11 mouse cellular contexts compared by ENCODE assay signal in genomic region chr10:116275280-116275679, GRCm38 (mm10). TPM values are rescaled to one million over a fixed set of nuclear protein-coding genes. Genes with fewer than 3 reads are reported as not detected.
DNase-seq lines count a peak whose midpoint lies in the region; ATAC-seq and TF ChIP-seq lines count a peak whose summit lies in the region.
"Had no signal": no experiment of that assay in that cellular context is flagged by ENCODE, and none has a peak within 500 bp of the region (broad histone marks: within the 10 kb centered on the region; RNA-seq: fewer than 3 reads in every experiment).

Ptprb (plus strand) TSS chr10:116275523.

- ATAC-seq in frontal cortex, adult (ENCODE audit: low TSS enrichment), result no peak

- no peak for TF ChIP-seq CTCF in heart, adult 2 months (IDR thresholded peaks at IDR 0.05)

- WGBS in heart, adult 2 months, result 26% methylated on average over 7 of the region's 7 CpGs

- peak; percentile 39; the same call in 1 of the 2 replicates for TF ChIP-seq POLR2A in heart, adult 2 months (IDR thresholded peaks at IDR 0.05; ENCODE audit: insufficient read depth, low read depth, low read length)

- H3K9ac ChIP-seq in heart, adult 2 months (ENCODE audit: low read depth, low read length), result peak within 1 kb of the TSS; percentile 75
- H3K9ac ChIP-seq: embryonic facial prominence, embryonic 13.5 days; limb, embryonic 12.5 days had no signal

- H3K4me1 ChIP-seq in heart, adult 2 months (ENCODE audit: control insufficient read depth, insufficient read depth, low read length), result peaks cover 13% of the 10 kb centered on the region
- H3K4me1 ChIP-seq: embryonic facial prominence, embryonic 13.5 days; limb, embryonic 12.5 days had no signal

- H3K4me3 ChIP-seq in heart, adult 2 months, result peak within 1 kb of the TSS; percentile 38
- H3K4me3 ChIP-seq: embryonic facial prominence, embryonic 13.5 days; limb, embryonic 12.5 days had no signal

- no peak for DNase-seq in layer of hippocampus, adult 18-20 months (ENCODE audit: low spot score in 2 of 2)
- DNase-seq in layer of hippocampus, adult 9-11 months, result no peak
- no peak for DNase-seq in adrenal gland, postnatal 36 days
- DNase-seq in heart, adult 2 months, result no peak
- DNase-seq in layer of hippocampus, postnatal 25 days (ENCODE audit: extremely low spot score in 1 of 2, low spot score in 1 of 2), result no peak
- no peak for DNase-seq in embryo, embryonic 10 days (ENCODE audit: low spot score)
- DNase-seq in thymus, postnatal 10 days (ENCODE audit: low spot score in 2 of 2), result no peak
- DNase-seq: thymus, postnatal 4 days had no signal

- H3K36me3 ChIP-seq in heart, adult 2 months (ENCODE audit: control insufficient read depth, insufficient read depth, low read length), result peaks cover 2% of the 10 kb centered on the region; the same call in 1 of the 2 replicates
- H3K36me3 ChIP-seq: embryonic facial prominence, embryonic 13.5 days; limb, embryonic 12.5 days had no signal

- H3K27ac ChIP-seq in heart, adult 2 months, result peak within 1 kb of the TSS; percentile 79
- H3K27ac ChIP-seq: embryonic facial prominence, embryonic 13.5 days; limb, embryonic 12.5 days had no signal

- TF ChIP-seq EP300 in heart, adult 2 months (IDR thresholded peaks at IDR 0.05; ENCODE audit: insufficient read depth, low read depth, low read length), result no peak

- no peaks in the 10 kb centered on the region for H3K79me2 ChIP-seq in heart, adult 2 months (replicated peaks; ENCODE audit: control insufficient read depth, insufficient read depth, low read length)

- no peaks in the 10 kb centered on the region for H3K27me3 ChIP-seq in heart, adult 2 months (ENCODE audit: control insufficient read depth, insufficient read depth, low read length)
- H3K27me3 ChIP-seq: embryonic facial prominence, embryonic 13.5 days; limb, embryonic 12.5 days had no signal

- intact Hi-C loops in heart, adult 2 months (cut with DNase I), result no loop called here

RNA-seq across cellular contexts. Expression of gene Ptprb, which starts in this region (rescaled TPM):
- total RNA-seq in layer of hippocampus, adult 18-20 months (2021), result 10 to 100 TPM; 11.5 to 11.7 TPM
- 10 to 100 TPM; 37.8 to 56.6 TPM for total RNA-seq in adrenal gland, postnatal 36 days (2021)
- total RNA-seq in heart, adult 2 months (2021), result 10 to 100 TPM; 63.1 to 66.3 TPM
- polyA plus RNA-seq in heart, adult 2 months (2012; rRNA removed), result 14.8 and 25.1 TPM in 2 replicates
- 10 to 100 TPM; 15.5 to 19.9 TPM for total RNA-seq in layer of hippocampus, postnatal 25 days (2021)
